Mouse (Mus musculus): ENCODE data around the gene Ncbp3.

DNA sequence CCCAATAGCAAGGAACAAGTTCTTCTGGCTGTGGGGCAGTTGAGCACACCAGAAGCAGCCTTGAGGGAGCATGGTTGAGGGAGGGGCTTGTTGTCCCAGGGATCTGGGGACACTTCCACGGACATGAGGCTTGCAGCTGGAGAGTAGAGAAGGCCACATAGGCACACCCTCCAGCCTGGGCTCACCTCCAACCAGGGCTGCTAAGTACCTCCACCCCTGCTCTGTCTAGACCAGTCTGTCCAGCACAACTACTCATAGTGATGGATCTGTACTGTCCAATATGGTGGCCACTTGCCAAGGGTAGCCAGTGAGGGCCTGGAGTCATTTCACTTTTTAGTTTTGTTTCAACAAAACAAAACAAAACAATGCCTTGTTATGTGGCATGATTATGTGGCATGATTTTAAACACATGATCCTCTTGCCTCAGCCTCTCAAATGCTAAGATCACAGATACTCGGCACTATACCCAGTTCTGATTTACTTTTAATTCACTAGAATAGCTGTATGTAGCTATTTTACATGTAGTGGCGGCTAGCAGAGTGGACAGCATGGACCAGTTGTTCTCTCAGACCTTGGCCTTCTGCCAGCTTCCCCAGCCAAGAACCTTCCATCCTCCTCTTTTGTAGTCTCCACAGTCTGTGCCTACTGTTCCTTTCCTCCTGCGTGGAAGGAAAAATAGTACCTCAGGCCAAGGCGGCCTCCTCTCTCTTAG is 32.0 kb upstream of the Ncbp3 start:
- TF ChIP-seq CTCF (IDR thresholded peaks at IDR 0.05; ENCODE audit: borderline replicate concordance, control insufficient read depth, extremely low read depth, insufficient read depth, low read length, poor library complexity) (no peak), POLR2A (IDR thresholded peaks at IDR 0.05; ENCODE audit: control insufficient read depth, extremely low read depth, insufficient read depth, low read length, poor library complexity) (no peak)

Measured in thymus, adult 2 months (tissue).